Mouse (Mus musculus): ENCODE data around the gene Cryba2. TPM values are rescaled to one million over a fixed set of nuclear protein-coding genes. Genes with fewer than 3 reads are reported as not detected.
A peak's percentile ranks its signal among the peaks of the same experiment; 100 is the strongest.

The Cryba2 gene
- polyA plus RNA-seq, 1 experiment from 2014 or later: not detected

GRCm38 (mm10) chr1:74843090-74843489 lies 49.9 kb downstream of the Cryba2 start:
- WGBS: 79% methylated on average over 5 of the region's 5 CpGs
- ATAC-seq (ENCODE audit: low read depth): no peak
- H3K27me3 ChIP-seq (replicated peaks; ENCODE audit: control insufficient read depth, insufficient read depth, low read length): peaks cover 4% of the 10 kb centered on the region; the same call in 1 of the 2 replicates

More at GRCm38 (mm10) chr1:74843090-74843489, 49.9 kb downstream of the Cryba2 start:
- Histone ChIP-seq H3K9ac (ENCODE audit: low read depth, low read length) (no peak overlapping the region), H3K4me2 (ENCODE audit: low read depth, low read length) (no peak overlapping the region), H3K9me3 (ENCODE audit: control insufficient read depth, low read length) (no peaks in the 10 kb centered on the region), H3K36me3 (ENCODE audit: control insufficient read depth, insufficient read depth, low read length) (no peaks in the 10 kb centered on the region), H3K27ac (replicated peaks; ENCODE audit: low read depth, low read length) (no peak overlapping the region), H3K4me1 (ENCODE audit: control insufficient read depth, insufficient read depth, low read length) (no peaks in the 10 kb centered on the region), H3K4me3 (ENCODE audit: low read depth, low read length) (no peak overlapping the region)
- DNase-seq (ENCODE audit: low spot score): no peak

MicroRNAs encoded within 50 kb of the gene (microRNA counts, 519-probe panel; counts per million panel counts)
- 1,728 counts per million, percentile 10 among the panel's probes with 10 or more counts for microRNA mmu-miR-375

Small RNAs within 50 kb of the gene (microRNA-seq; reads per million reads assigned to microRNA genes)
- 1,311 reads per million, percentile 77 among the genes with 10 or more reads in this experiment for gene Mir375 (ENCODE audit: borderline number of aligned reads)

Other genes with a start within 250 kb of the Cryba2 start
- 18.2 and 20.1 TPM in 2 replicates for gene Ttll4, start 231.4 kb downstream of the Cryba2 start, polyA plus RNA-seq (2014; fragmentation: Nextera tagmentation; extraction: Ambion mirVana)
- gene Cyp27a1, start 179.6 kb downstream of the Cryba2 start, polyA plus RNA-seq (2014; fragmentation: Nextera tagmentation; extraction: Ambion mirVana): 9.0 and 9.7 TPM in 2 replicates
- 4.5 and 6.4 TPM in 2 replicates for gene Prkag3, start 143.9 kb downstream of the Cryba2 start, polyA plus RNA-seq (2014; fragmentation: Nextera tagmentation; extraction: Ambion mirVana)
- 16.1 and 23.1 TPM in 2 replicates for gene Wnt6, start 121.3 kb downstream of the Cryba2 start, polyA plus RNA-seq (2014; fragmentation: Nextera tagmentation; extraction: Ambion mirVana)
- gene Wnt10a, start 101.6 kb downstream of the Cryba2 start, polyA plus RNA-seq (2014; fragmentation: Nextera tagmentation; extraction: Ambion mirVana): 6.1 and 6.7 TPM in 2 replicates
- gene Cdk5r2, start 38.2 kb downstream of the Cryba2 start, polyA plus RNA-seq (2014; fragmentation: Nextera tagmentation; extraction: Ambion mirVana): 0.60 and 0.79 TPM in 2 replicates
- not detected in 2 replicates for gene Fev, start 7.7 kb downstream of the Cryba2 start, polyA plus RNA-seq (2014; fragmentation: Nextera tagmentation; extraction: Ambion mirVana)
- 0.25 and 1.2 TPM in 2 replicates for gene Cfap65, start 42.5 kb upstream of the Cryba2 start, polyA plus RNA-seq (2014; fragmentation: Nextera tagmentation; extraction: Ambion mirVana)
- gene Ihh, start 58.5 kb upstream of the Cryba2 start, polyA plus RNA-seq (2014; fragmentation: Nextera tagmentation; extraction: Ambion mirVana): 2.0 and 2.2 TPM in 2 replicates
- 10.3 and 11.5 TPM in 2 replicates for gene Nhej1, start 232.1 kb upstream of the Cryba2 start, polyA plus RNA-seq (2014; fragmentation: Nextera tagmentation; extraction: Ambion mirVana)
- 0.08 and 0.13 TPM in 2 replicates for gene Slc23a3, start 240.7 kb upstream of the Cryba2 start, polyA plus RNA-seq (2014; fragmentation: Nextera tagmentation; extraction: Ambion mirVana)
- gene Cnppd1, start 249.6 kb upstream of the Cryba2 start, polyA plus RNA-seq (2014; fragmentation: Nextera tagmentation; extraction: Ambion mirVana): 35.9 and 41.4 TPM in 2 replicates
- gene Retreg2, start 249.6 kb upstream of the Cryba2 start, polyA plus RNA-seq (2014; fragmentation: Nextera tagmentation; extraction: Ambion mirVana): 49.3 and 51.4 TPM in 2 replicates